Mouse (Mus musculus) E14TG2a.4 (cell line): ENCODE measurements around the gene Lrp11.
"Not testable (repeated sequence)": the region's sequence is repeated elsewhere in the genome, so short reads cannot be mapped to it uniquely, and the experiment has no call there.

Experiments
- H3K27me3 ChIP-seq: 2 replicates; pipeline ENCODE4 v1.6.1; 2014; ENCODE audit warnings: low read length, control low read depth; ENCODE audit not compliant: insufficient read depth
- H3K36me3 ChIP-seq: 2 replicates; pipeline ENCODE4 v1.6.1; 2014; ENCODE audit warnings: low read length, control low read depth; ENCODE audit not compliant: insufficient read depth
- H3K4me1 ChIP-seq: replicated peaks from 2 replicates; pipeline ENCODE4 v1.6.1; 2014; ENCODE audit warnings: low read depth, low read length, control low read depth
- H3K4me3 ChIP-seq: replicated peaks from 2 replicates; pipeline ENCODE4 v1.5.1; 2014; ENCODE audit warnings: mild to moderate bottlenecking, low read length
- H3K9me3 ChIP-seq: 2 replicates; pipeline ENCODE4 v1.6.1; 2014; ENCODE audit warnings: low read length, control low read depth
- CTCF ChIP-seq: conservative IDR thresholded peaks from 2 replicates; pipeline ENCODE4 v1.5.1; 2014; ENCODE audit warnings: low read length
- NANOG ChIP-seq: IDR thresholded peaks from 2 replicates; pipeline ENCODE4 v1.6.1; 2014; ENCODE audit warnings: borderline replicate concordance, low read length, mixed read lengths
- POU5F1 ChIP-seq: IDR thresholded peaks from 2 replicates; pipeline ENCODE4 v1.6.1; 2014; ENCODE audit warnings: low read length, borderline replicate concordance

Gene Lrp11

GRCm38 (mm10) chr10:7614834-7615233 is 25.2 kb downstream of the Lrp11 start:
- no peak for TF ChIP-seq NANOG
- TF ChIP-seq CTCF = peak; percentile 16
- H3K27me3 ChIP-seq = no peaks in the 10 kb centered on the region

GRCm38 (mm10) chr10:7617146-7617545 is 27.5 kb downstream of the Lrp11 start:
- not testable (repeated sequence) for H3K9me3 ChIP-seq, H3K36me3 ChIP-seq, H3K27me3 ChIP-seq
- peaks cover 47% of the 10 kb centered on the region for H3K4me1 ChIP-seq
- peak overlapping the region; percentile 85 for H3K4me3 ChIP-seq

More at GRCm38 (mm10) chr10:7614834-7615233, 25.2 kb downstream of the Lrp11 start:
- peak overlapping the region; percentile 85 for H3K4me3 ChIP-seq
- H3K4me1 ChIP-seq = peaks cover 41% of the 10 kb centered on the region
- H3K36me3 ChIP-seq = peaks cover 15% of the 10 kb centered on the region
- no peaks in the 10 kb centered on the region for H3K9me3 ChIP-seq

GRCm38 (mm10) chr10:7617556-7617955 is 28.0 kb downstream of the Lrp11 start:
- Histone ChIP-seq H3K36me3 (peaks cover 10% of the 10 kb centered on the region), H3K4me1 (peaks cover 47% of the 10 kb centered on the region), H3K4me3 (peak overlapping the region; percentile 85)
- H3K9me3 ChIP-seq, H3K27me3 ChIP-seq: not testable (repeated sequence)
- 0 out of 2 replicates have a peak, but pooled peaks have one; percentile 6 for TF ChIP-seq CTCF

- H3K9me3 ChIP-seq = no peaks in the 10 kb centered on the region
- TF ChIP-seq NANOG (peak; percentile 65), POU5F1 (no peak)
- H3K36me3 ChIP-seq = peaks cover 31% of the 10 kb centered on the region
- peaks cover 43% of the 10 kb centered on the region for H3K4me1 ChIP-seq
- H3K4me3 ChIP-seq = no peak overlapping the region
- H3K27me3 ChIP-seq = no peaks in the 10 kb centered on the region
Measured at GRCm38 (mm10) chr10:7619821-7620241, 30.2 kb downstream of the Lrp11 start.

GRCm38 (mm10) chr10:7620723-7621122 is 31.1 kb downstream of the Lrp11 start:
- peaks cover 43% of the 10 kb centered on the region for H3K4me1 ChIP-seq
- H3K9me3 ChIP-seq = no peaks in the 10 kb centered on the region
- no peak overlapping the region; the same call in none of the 2 replicates for H3K4me3 ChIP-seq
- peaks cover 34% of the 10 kb centered on the region for H3K36me3 ChIP-seq
- no peak for TF ChIP-seq POU5F1
- TF ChIP-seq NANOG = no peak
- no peak for TF ChIP-seq CTCF
- H3K27me3 ChIP-seq = no peaks in the 10 kb centered on the region

- peaks cover 48% of the 10 kb centered on the region for H3K36me3 ChIP-seq
- H3K4me1 ChIP-seq = peaks cover 43% of the 10 kb centered on the region
- TF ChIP-seq NANOG (no peak), POU5F1 (no peak), CTCF (no peak)
- H3K9me3 ChIP-seq = no peaks in the 10 kb centered on the region
- H3K4me3 ChIP-seq = no peak overlapping the region
- no peaks in the 10 kb centered on the region for H3K27me3 ChIP-seq
Measured at GRCm38 (mm10) chr10:7622378-7622777, 32.8 kb downstream of the Lrp11 start.

- Histone ChIP-seq H3K36me3 (peaks cover 62% of the 10 kb centered on the region), H3K4me3 (no peak overlapping the region), H3K27me3 (no peaks in the 10 kb centered on the region), H3K9me3 (no peaks in the 10 kb centered on the region), H3K4me1 (peaks cover 48% of the 10 kb centered on the region)
- no peak for TF ChIP-seq NANOG
- no peak for TF ChIP-seq POU5F1
- no peak for TF ChIP-seq CTCF
Measured at GRCm38 (mm10) chr10:7623861-7624518, 34.4 kb downstream of the Lrp11 start.

GRCm38 (mm10) chr10:7629092-7629491 is 39.5 kb downstream of the Lrp11 start:
- no peak overlapping the region for H3K4me3 ChIP-seq
- H3K9me3 ChIP-seq = no peaks in the 10 kb centered on the region
- peaks cover 73% of the 10 kb centered on the region for H3K36me3 ChIP-seq
- peaks cover 23% of the 10 kb centered on the region for H3K4me1 ChIP-seq
- no peak for TF ChIP-seq NANOG
- TF ChIP-seq POU5F1 = no peak
- TF ChIP-seq CTCF = no peak
- no peaks in the 10 kb centered on the region for H3K27me3 ChIP-seq

- Histone ChIP-seq H3K27me3 (no peaks in the 10 kb centered on the region), H3K36me3 (peaks cover 66% of the 10 kb centered on the region), H3K9me3 (no peaks in the 10 kb centered on the region), H3K4me1 (peaks cover 20% of the 10 kb centered on the region), H3K4me3 (no peak overlapping the region)
- TF ChIP-seq NANOG (no peak), CTCF (no peak), POU5F1 (no peak)
Measured at GRCm38 (mm10) chr10:7630286-7630685, 40.7 kb downstream of the Lrp11 start.
